Mouse (Mus musculus) midbrain, postnatal 0 days (tissue): ENCODE results near the gene Zeb2. TPM values are rescaled to one million over a fixed set of nuclear protein-coding genes. Genes with fewer than 3 reads are reported as not detected.

Experiments
- ATAC-seq: fragments of 200-750 bp; cut with Nextera tagmentation; 2 replicates; pipeline ENCODE4 v1.8.0; 2017; ENCODE audit warnings: moderate number of reproducible peaks, mild to moderate bottlenecking, moderate TSS enrichment, moderate library complexity; ENCODE audit not compliant: low FRiP score
- DNase-seq: peaks from one replicate; pipeline ENCODE4 v3.0.0-alpha.2; 2015; ENCODE audit warnings: low spot score
- H3K27ac ChIP-seq: fragments of 300-500 bp; sonication (generic); 2 replicates; pipeline ENCODE4 v1.5.1; 2014; ENCODE audit warnings: low read depth, mild to moderate bottlenecking, low read length, mixed read lengths
- H3K27me3 ChIP-seq: fragments of 300-500 bp; sonication (generic); 2 replicates; pipeline ENCODE4 v1.6.1; 2014; ENCODE audit warnings: low read length, control low read depth, mixed read lengths; ENCODE audit not compliant: insufficient read depth
- H3K36me3 ChIP-seq: fragments of 300-500 bp; sonication (generic); 2 replicates; pipeline ENCODE4 v1.6.1; 2014; ENCODE audit warnings: low read length, control low read depth, mixed read lengths; ENCODE audit not compliant: insufficient read depth
- H3K4me1 ChIP-seq: fragments of 300-500 bp; sonication (generic); 2 replicates; pipeline ENCODE4 v1.6.1; 2014; ENCODE audit warnings: mild to moderate bottlenecking, control low read depth, antibody characterized with exemption, low read length, mixed read lengths; ENCODE audit not compliant: insufficient read depth
- H3K4me2 ChIP-seq: fragments of 300-500 bp; sonication (generic); 2 replicates; pipeline ENCODE4 v1.6.1; 2014; ENCODE audit warnings: low read depth, mild to moderate bottlenecking, low read length, mixed read lengths; ENCODE audit not compliant: poor library complexity, severe bottlenecking
- H3K4me3 ChIP-seq: fragments of 300-500 bp; sonication (generic); 2 replicates; pipeline ENCODE4 v1.5.1; 2014; ENCODE audit warnings: low read depth, mild to moderate bottlenecking, low read length, moderate library complexity
- H3K9ac ChIP-seq: fragments of 300-500 bp; sonication (generic); replicated peaks from 2 replicates; pipeline ENCODE4 v1.6.1; 2014; ENCODE audit warnings: mild to moderate bottlenecking, low read length, moderate library complexity, mixed read lengths; ENCODE audit not compliant: poor library complexity, severe bottlenecking
- H3K9me3 ChIP-seq: fragments of 300-500 bp; sonication (generic); 2 replicates; pipeline ENCODE4 v1.6.1; 2016; ENCODE audit warnings: low read length, control low read depth
- CTCF ChIP-seq: IDR thresholded peaks from 2 replicates; pipeline ENCODE4 v1.5.1; 2016; ENCODE audit warnings: antibody characterized with exemption, mild to moderate bottlenecking
- WGBS: fragments of 180-500 bp; shearing (Covaris S2); extraction: QIAGEN DNeasy Blood & Tissue Kit; methylation state at CpG from one replicate; pipeline ENCODE4 v1.1.7; 2014; 5-methylcytosine and 5-hydroxymethylcytosine counted together
- polyA plus RNA-seq: library from polyadenylated mRNA; unstranded; fragments of >200 nt; fragmentation: Nextera tagmentation; extraction: Ambion mirVana; gene quantifications from 2 replicates; pipeline ENCODE4 v1.2.1, GENCODE M21; 2015
- total RNA-seq: library from RNA; depleted of rRNA; stranded (reverse); fragments of >200 nt; gene quantifications from 2 replicates; pipeline ENCODE4 v1.2.3, GENCODE M21; 2014

The Zeb2 gene
- total and polyA plus RNA-seq, 2 experiments from 2014 or later, result 15.3 to 39.6 TPM

GRCm38 (mm10) chr2:45054070-45055025, 62.8 kb downstream of the Zeb2 start:
- Histone ChIP-seq H3K4me3 (no peak overlapping the region), H3K9ac (no peak overlapping the region), H3K9me3 (no peaks in the 10 kb centered on the region), H3K4me2 (no peak overlapping the region), H3K27me3 (no peaks in the 10 kb centered on the region; the same call in 1 of the 2 replicates), H3K4me1 (no peaks in the 10 kb centered on the region), H3K27ac (no peak overlapping the region), H3K36me3 (no peaks in the 10 kb centered on the region)
- DNase-seq, result no peak
- WGBS, result 88% methylated on average over 11 of the region's 11 CpGs
- no peak for ATAC-seq
- no peak for TF ChIP-seq CTCF

GRCm38 (mm10) chr2:45052587-45052986, 64.6 kb downstream of the Zeb2 start:
- H3K27me3 ChIP-seq, result no peaks in the 10 kb centered on the region; the same call in 1 of the 2 replicates
- H3K4me3 ChIP-seq, result no peak overlapping the region
- no peaks in the 10 kb centered on the region for H3K9me3 ChIP-seq
- H3K4me1 ChIP-seq, result no peaks in the 10 kb centered on the region
- no peak overlapping the region for H3K9ac ChIP-seq
- ATAC-seq (no peak), DNase-seq (no peak)
- H3K27ac ChIP-seq, result no peak overlapping the region
- H3K36me3 ChIP-seq, result no peaks in the 10 kb centered on the region
- TF ChIP-seq CTCF, result no peak
- 71% methylated on average over 4 of the region's 4 CpGs for WGBS
- H3K4me2 ChIP-seq, result no peak overlapping the region

GRCm38 (mm10) chr2:45051321-45051720, 65.9 kb downstream of the Zeb2 start:
- WGBS, result 54% methylated on average over 2 of the region's 2 CpGs
- H3K4me1 ChIP-seq, result no peaks in the 10 kb centered on the region

GRCm38 (mm10) chr2:45049923-45050322, 67.3 kb downstream of the Zeb2 start:
- H3K36me3 ChIP-seq, result no peaks in the 10 kb centered on the region
- H3K27me3 ChIP-seq, result no peaks in the 10 kb centered on the region
- H3K4me3 ChIP-seq, result no peak overlapping the region
- no peak overlapping the region for H3K27ac ChIP-seq
- no peak for ATAC-seq
- no peak overlapping the region for H3K4me2 ChIP-seq
- TF ChIP-seq CTCF, result no peak
- H3K9me3 ChIP-seq, result no peaks in the 10 kb centered on the region
- no peaks in the 10 kb centered on the region for H3K4me1 ChIP-seq
- 88% methylated on average over 4 of the region's 4 CpGs for WGBS
- DNase-seq, result no peak
- H3K9ac ChIP-seq, result no peak overlapping the region

More at GRCm38 (mm10) chr2:45051321-45051720, 65.9 kb downstream of the Zeb2 start:
- no peaks in the 10 kb centered on the region; the same call in 1 of the 2 replicates for H3K27me3 ChIP-seq
- no peaks in the 10 kb centered on the region for H3K36me3 ChIP-seq
- no peaks in the 10 kb centered on the region for H3K9me3 ChIP-seq
- no peak for TF ChIP-seq CTCF
- no peak overlapping the region for H3K27ac ChIP-seq
- H3K4me3 ChIP-seq, result no peak overlapping the region
- H3K4me2 ChIP-seq, result no peak overlapping the region
- no peak for DNase-seq
- no peak overlapping the region for H3K9ac ChIP-seq
- no peak for ATAC-seq

- Histone ChIP-seq H3K4me1 (no peaks in the 10 kb centered on the region; the same call in 1 of the 2 replicates), H3K27me3 (no peaks in the 10 kb centered on the region), H3K9ac (no peak overlapping the region), H3K4me3 (no peak overlapping the region), H3K36me3 (no peaks in the 10 kb centered on the region), H3K27ac (no peak overlapping the region), H3K9me3 (no peaks in the 10 kb centered on the region), H3K4me2 (no peak overlapping the region)
- no peak for TF ChIP-seq CTCF
- WGBS, result 48% methylated on average over 2 of the region's 2 CpGs
- DNase-seq (no peak), ATAC-seq (no peak)
Measured at GRCm38 (mm10) chr2:45049279-45049678, 67.9 kb downstream of the Zeb2 start.

- 76% methylated on average over 13 of the region's 13 CpGs for WGBS
- no peak overlapping the region for H3K27ac ChIP-seq
- DNase-seq (no peak), ATAC-seq (no peak)
- no peaks in the 10 kb centered on the region for H3K9me3 ChIP-seq
- no peak overlapping the region for H3K9ac ChIP-seq
- H3K4me1 ChIP-seq, result no peaks in the 10 kb centered on the region; the same call in 1 of the 2 replicates
- H3K36me3 ChIP-seq, result no peaks in the 10 kb centered on the region
- no peaks in the 10 kb centered on the region for H3K27me3 ChIP-seq
- TF ChIP-seq CTCF, result no peak
- no peak overlapping the region for H3K4me3 ChIP-seq
- no peak overlapping the region for H3K4me2 ChIP-seq
Measured at GRCm38 (mm10) chr2:45040706-45041312, 76.4 kb downstream of the Zeb2 start.
